Mouse (Mus musculus): ENCODE results near the gene Sh3bgrl. TPM values are rescaled to one million over a fixed set of nuclear protein-coding genes. Genes with fewer than 3 reads are reported as not detected.
"Not testable (repeated sequence)": the region's sequence is repeated elsewhere in the genome, so short reads cannot be mapped to it uniquely, and the experiment has no call there.

Sh3bgrl gene
- total RNA-seq (2021) = 10 to 100 TPM; 30.5 to 37.4 TPM
- long read RNA-seq, experiment 1, transcript Sh3bgrl-201 (4 exons, 2,882 nt) = major isoform, 21 of 111 reads
- long read RNA-seq, experiment 1, partial matches to known transcripts = 88 of 111 reads
- long read RNA-seq, experiment 1, other reads (novel, unspliced or antisense) = 2 of 111 reads
- long read RNA-seq, experiment 2, transcript Sh3bgrl-201 (4 exons, 2,882 nt) = major isoform, 12 of 90 reads
- long read RNA-seq, experiment 2, partial matches to known transcripts = 0 of 90 reads
- long read RNA-seq, experiment 2, other reads (novel, unspliced or antisense) = 78 of 90 reads

DNA sequence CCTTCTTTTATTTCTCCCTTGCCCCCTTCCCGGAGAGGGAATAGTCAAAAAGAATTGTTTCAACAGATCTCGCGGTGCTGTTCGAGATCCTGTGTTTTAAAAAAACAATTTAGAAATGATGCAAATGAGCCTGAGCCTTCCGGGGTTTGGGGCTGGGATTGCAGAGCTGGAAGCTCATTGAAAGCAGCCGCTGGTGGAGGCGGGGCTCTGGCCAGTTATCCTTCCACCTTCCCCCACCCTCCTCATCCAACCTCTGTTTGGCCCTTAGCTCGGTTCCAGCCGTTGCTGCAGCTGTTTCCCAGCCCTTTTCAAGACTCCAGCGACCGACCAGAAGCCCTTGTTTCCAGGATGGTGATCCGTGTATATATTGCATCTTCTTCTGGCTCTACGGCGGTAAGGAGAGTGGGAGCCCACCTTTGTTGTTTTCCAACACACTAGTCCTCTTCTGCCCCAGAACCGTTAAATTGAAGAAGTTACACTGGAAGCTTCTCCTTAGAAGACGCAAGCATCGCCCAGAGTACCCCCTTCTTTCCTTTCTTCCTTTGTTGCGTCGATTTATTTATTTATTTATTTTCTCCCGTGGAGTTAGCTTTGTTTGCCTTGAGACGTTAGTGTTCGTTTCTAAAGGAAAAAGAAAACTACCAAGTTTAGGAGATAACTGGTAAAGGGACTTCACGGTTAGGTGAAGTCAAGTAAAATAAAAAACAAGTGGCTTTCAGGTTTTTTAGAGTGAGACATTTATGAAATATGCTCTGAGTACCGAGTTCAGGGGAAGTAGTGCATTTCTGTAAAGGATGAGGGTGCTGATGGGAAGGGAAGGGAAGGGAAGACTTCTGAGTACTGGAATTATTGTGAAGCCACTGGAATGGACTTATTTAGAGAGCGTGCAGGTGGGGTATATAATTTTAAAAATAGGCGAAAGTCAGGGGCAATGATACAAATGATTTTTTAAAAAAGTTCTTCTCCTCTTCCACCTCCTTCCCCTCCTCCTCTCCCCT, at the start of gene Sh3bgrl:
Gene Sh3bgrl (plus strand): TSS at position 121 of the 998 bp plus-strand sequence.
- peak; percentile 77 to 90 for DNase-seq

DNA sequence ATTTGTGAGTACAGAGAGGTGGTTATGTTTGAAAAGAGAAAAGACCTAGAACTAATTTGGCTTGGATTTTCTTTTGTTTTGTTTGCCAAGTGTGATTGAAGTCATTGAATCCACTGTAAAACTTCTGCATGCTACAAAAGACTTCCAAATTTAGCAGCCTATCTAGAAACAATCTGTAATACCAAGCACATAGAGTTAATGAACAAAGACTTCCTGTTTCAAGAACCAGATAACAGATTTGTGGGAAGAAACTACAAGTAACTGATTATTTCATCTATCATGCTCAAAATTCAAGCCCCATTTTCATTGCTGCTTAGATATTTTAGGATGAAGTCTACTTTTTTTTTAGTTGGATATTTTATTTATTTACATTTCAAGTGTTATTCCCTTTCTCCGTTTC, 47.4 kb upstream of the Sh3bgrl start:
- no peak for DNase-seq

DNA sequence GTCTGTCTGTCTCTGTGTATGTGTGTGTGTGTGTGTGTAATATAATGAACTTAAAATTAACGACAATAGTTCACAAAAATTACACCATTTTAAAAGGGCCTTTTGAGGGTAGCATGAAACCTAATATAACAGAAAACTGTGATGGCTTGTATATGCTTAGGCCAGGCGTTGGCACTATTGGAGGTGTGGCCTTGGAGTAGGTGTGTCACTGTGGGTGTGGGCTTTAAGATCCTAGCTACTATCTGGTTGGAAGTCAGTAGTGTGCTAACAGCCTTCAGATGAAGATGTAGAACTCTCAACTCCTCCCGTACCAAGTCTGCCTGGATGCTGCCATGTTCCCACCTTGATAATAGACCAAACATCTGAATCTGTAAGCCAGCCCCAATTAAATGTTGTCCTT, 23.4 kb upstream of the Sh3bgrl start:
- DNase-seq = no peak

DNA sequence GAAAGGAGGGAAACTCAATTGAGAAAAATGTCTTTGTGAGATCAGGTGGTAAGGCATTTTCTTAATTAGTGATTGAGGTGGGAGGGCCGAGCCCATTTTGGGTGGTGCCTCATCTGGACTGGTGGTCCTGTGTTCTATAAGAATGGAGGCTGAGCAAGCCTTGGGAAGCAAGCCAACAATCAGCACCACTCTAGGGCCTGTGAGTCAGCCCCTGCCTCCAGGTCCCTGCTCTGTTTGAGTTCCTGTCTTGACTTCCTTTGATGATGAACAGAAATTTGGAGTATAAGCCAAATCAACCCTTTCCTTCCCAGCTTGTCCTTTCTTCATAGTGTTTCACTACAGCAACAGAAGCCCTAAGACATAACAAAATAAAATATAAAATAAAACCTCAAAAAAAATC, 19.4 kb upstream of the Sh3bgrl start:
- no peak for DNase-seq

DNA sequence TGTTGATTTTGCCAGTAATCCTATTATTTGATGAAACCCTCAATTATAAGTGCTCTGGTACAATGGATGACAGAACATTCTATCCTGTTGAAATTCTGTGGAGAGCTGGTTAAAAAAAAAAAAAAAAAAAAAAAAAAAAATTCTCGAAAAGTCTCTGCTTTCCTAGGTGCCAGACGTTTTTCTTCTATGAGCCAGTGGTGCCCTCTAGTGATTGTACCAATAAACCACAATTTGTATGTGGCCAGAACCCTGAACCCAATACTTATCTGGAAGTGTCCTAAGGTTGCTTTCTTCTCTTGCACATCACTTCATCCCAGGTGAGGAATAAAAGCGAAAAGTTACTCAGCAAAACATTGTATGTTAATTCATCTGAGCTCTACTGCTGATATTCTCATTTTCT, 18.8 kb upstream of the Sh3bgrl start:
- peak; percentile 23 to 28 for DNase-seq

DNA sequence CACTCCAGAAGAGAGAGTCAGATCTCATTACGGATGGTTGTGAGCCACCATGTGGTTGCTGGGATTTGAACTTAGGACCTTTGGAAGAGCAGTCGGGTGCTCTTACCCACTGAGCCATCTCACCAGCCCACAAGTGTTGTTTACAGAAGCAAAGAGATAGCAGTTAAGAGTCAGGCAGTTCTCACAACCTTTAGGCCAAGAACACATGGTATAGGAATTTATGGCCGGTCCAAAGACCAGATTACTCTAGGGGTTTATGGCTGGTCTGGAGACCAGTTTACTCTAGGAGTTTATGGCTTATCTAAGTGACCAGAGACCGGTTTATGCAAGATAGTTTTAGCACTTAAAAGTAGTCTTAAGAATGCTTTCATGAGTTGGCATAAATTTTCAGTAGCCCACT, 15.8 kb upstream of the Sh3bgrl start:
- DNase-seq = not testable (repeated sequence)

DNA sequence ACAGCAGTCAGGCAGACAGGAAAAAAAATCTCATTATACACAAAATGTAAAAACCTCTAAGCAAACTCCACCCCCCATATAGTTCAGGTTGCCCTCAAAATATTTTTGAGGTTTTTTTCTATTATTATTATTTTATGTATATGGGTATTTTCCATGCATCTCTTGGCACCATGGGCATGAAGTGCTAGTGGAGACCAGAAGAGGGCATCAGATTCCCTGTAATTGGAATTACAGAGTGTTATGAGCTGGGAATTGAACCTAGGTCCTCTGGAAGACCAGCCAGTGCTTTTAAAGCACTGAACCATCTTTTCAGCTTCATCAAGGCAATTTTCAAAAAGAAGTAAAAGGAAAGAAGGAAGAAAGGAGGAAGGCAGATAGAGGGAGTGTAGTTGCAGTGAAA, 8.1 kb upstream of the Sh3bgrl start:
- DNase-seq = no peak

DNA sequence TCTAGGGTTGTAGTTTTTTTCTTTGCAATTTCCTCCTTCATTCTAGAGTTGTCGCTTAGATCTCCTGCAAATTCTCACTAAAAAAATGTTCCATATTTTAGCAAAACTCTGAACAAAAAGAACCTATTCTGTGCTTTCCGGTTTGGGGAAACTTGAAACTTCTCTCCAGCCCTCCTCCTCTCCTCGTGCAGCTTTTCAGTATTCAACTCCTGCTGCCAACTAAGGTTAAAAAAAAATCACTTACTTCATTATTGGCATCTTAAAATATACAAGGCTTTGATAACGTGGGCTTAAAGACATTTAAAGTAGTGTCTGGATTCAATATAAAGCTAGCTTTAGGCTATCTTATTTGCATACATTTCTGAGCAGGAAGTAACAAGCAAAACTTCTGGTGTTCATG, 365 bp upstream of the Sh3bgrl start:
- no peak for DNase-seq

DNA sequence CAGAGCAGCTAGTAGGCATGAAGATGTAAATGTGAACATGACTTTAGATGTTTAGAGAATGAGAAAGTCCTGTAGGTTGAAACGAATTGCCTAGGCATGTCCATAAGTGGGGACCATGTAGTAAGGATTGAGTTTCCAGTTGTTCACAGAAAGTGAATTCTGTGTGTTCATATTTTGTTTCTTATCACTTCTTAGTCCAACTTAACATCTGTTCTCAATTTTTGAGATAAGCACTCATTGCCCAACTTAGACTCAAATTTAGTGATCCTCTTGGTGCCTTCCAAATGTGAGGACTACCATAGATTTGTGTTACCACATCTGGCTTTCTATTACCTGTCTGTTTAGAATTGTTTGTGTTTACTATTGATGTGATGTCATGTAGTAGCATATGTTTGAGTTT, 3.3 kb downstream of the Sh3bgrl start:
- no peak for DNase-seq

DNA sequence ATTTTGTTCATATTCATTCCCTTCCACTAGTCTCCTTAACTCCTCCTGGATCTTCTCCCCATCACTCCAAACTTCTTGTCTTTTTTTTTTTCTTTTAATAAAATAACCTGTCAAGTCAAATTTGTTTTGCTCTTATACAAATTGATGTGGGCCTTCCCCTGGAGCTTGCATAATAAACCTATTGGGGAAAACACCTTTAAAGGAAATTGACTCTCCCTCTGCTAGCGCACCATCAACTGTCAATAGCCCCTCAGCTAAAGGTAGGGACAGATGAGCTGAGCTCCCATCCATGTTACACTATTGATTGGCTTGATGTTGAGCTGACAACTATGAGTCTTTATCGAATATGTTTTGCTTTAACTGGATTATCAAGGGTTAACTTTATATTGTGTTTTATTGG, 5.3 kb downstream of the Sh3bgrl start:
- no peak for DNase-seq

DNA sequence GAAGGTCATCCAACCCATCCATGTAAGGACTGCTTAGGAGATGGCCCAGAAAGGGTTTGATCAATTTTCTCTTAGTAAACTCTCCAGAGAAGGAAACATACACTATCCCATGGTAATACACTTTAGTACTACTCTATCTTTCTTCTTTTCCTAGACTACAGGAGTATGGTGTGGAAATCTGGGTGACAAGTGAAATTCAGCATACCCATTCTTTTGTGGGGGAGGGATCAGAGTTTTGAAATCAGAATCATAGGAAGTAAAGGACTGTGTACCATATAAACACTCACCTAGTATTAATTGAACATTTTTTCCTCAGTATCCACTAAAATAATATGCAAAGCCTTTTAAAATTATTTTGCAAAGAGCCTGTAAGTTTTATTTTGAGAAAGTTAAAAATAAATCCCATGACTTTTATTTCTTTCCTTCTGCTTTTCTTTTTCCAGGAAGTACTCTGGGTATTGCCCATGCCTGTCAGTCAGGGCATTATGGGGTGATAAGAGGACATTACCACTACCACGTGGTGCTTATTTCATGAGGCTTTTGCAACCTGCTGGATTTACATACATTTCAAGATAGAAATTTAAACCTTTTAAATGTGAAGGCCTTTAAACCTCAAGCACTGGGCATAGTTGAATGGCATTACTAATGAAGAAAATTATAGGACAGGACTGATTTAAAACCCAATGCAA, 13.1 kb downstream of the Sh3bgrl start:
- DNase-seq = no peak

DNA sequence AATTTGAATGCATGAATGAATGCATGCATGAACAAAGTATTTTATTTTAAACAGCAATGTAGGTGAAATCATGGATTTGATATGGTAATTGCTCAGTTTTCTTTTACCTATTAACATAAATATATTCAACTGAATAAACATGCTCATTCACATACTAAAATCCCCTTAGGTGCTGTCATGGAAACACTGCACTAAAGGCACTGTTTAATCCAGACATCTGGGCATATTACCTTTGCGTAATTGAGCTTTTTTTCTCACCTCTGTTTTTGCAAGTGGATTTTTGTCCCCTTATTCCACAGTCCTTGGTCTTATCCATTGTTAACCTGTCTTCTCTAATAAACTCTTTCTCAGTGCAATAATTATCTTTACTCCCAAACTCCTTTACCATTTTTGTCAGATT, 17.7 kb downstream of the Sh3bgrl start:
- DNase-seq = no peak

DNA sequence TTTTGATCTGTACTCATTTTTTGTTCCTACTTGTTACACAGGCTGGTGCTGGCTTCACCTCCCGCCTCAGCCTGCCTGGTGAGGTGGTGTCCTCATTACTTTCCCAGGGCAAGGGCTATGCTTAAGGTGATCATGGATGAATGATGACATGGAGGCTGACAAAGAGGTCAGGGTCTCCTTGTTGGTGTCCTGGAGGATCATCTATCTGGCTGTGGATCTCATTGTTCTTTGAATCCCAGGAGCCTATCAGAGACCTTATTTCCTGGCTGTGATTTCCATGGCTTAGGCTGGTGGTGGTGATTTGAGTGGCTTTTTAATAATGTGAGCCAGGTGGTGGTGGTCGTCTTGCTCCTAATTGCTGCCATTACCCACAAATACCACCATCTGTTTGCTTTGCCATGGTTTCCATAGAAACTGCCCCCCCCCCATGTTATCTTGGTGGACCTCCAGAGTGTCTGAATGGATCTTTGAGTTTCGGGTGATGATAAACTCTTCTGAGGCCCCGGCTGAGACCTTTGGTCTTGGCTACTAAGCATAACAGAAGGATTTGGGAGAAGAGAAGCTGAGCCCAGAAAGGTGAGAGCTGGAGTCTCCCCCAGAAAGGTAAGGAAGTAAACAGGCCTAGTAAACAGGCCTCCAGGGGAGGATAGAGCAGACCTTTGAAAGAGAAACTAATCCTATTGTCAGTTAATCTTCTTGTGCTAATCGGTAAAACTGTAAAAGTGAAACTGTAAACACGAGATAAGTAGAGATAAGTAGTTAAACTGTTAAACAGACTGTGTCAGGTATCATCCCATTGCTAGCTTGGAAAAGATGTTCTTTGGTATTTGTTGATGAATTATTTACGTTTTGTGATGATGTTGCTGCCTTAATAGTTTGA, 18.5 kb downstream of the Sh3bgrl start:
- no peak for DNase-seq

DNA sequence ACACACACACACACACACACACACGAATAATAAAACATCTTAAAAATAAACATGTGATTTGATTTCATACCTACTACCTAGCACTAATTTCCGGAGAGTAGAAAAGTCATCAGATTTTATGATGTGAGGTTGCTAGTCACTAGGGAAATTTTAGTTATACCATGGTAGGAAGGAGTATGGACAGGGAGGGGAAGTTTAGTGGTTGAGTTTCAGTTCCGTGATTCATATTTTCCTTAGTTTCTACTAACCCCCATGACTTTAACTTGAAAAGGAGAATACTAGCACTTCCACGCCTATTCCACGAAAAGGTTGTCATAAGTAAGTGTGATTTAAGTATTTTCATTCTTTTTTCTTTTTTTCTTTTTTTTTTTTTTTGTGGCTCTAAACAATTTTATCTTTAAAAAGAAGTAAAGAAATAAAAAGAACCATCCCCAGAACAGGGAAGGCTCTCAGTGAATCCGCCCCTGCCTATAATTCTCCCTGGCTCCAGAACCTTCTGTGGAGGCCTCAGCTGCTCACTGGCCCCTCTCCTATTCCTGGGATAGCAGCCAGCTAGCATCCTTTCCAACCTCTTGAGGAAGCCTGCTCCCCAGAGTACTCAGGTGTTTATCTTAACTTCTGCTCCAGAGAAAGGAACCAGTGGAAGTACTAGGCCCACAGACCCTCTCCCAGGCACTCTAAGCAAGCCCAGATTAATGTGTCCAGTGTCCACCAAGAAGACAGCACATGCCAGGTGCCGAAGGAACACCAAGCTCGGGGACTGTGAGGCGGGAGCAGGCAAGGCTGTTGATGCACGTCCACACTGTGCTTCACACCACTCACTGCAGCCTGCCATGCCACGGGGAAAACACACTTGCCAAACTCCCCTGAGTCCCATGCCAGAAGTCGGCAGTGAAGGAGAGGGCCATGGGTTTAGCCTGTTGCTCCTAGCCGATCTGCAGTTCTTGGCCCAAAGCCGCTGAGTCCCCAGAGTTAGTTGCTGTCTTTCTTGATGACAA, 25.0 kb downstream of the Sh3bgrl start:
- DNase-seq = peak in 1 of 2 experiments; percentile 58

DNA sequence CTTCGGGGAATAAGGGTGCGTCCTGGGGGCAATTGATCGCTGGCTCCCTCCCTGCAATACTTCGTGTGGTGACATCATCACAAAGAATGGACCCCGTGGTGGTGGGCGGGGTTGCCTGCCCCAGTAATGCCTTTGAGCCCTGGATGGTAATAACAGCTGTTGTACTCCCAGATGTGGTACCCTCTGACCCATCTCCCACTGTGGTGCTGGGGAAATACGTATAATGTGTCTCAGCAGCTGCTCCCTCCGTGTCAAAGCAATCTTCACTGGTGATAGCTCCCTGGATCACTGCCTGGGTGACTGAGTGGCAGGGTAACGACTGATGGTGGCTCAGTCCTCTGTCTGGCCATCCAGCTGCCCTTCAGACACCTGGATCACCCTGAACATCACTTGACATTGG, 26.0 kb downstream of the Sh3bgrl start:
- no peak for DNase-seq

DNA sequence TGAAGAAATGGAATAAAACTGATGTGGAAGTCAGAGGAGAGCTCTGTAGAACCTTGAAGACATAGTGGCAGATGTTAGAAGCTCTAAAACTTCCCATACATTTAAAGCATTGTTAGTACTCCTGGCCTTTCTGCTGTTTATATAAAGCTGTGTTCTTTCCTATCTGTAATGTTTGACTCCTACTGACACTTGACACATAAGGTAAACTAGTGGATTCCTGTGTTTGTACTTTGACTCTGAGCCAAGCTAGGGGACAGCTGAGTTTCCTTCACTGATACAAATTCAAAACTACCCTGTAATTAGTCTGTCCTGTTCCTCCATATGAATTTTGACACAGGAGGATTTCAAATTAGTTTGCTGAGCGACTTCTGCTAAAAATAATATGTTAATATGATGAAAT, 27.5 kb downstream of the Sh3bgrl start:
- no peak for DNase-seq

DNA sequence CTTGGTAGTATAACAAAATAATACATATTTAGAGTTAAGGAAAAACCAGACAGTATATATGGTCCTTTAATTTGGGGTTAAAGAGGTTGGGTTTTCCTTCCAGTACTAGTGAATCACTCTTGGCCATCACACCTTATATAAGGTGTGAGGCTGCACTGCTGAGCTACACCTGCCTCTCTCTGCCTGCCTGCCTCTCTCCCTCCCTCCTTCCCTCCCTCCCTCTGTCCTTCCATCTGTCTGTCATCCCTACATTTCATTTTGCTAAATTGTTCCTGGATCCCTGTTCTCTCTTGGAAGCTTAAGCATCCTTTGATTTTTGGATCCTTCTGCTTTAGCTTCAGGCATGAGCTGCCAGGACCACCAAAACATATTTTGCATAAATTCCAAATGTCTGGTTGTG, 28.6 kb downstream of the Sh3bgrl start:
- DNase-seq = no peak

DNA sequence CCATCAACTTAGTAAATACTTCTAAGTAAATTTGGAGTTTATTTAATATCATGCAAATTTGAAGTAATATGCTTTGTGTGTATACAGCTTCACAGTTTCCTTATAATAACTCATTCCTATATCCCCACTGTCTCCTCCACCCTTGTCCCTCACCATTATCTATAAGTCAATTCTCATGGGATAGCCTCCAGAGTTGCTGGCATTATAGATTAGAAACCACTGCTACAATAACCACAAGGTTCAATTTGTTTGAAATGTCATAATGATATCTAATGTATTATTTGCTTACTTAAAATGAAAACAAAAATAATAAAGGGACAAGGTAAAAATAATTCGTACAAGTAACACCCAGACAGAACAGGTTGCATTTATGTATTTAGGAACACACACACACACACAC, 31.7 kb downstream of the Sh3bgrl start:
- DNase-seq = no peak

DNA sequence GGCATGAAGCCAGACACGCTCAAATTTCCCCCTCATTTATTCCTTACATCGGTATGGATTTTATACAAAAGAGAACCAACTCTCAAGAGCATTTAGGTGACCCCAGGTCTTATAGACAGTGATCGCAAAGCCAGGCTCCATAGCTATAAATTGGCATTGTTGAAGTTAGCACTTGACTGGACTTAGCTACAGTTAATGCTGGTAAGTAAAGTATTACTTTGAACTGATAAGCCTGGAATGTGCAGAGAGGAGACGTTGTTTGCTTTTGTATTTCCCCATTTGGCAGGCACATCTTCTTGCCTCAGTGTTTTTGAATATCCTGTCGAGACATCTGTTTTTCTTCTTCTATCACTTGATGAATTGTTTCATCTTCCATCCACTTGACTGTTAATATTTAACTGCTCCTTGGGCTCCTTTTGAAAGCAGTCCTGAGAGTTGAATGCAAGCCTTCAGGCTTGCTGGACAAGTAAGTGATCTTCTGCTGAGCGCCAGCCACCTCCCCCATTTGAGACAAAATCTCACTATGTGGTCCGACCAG, 32.5 kb downstream of the Sh3bgrl start:
- peak in 1 of 2 experiments; percentile 31 for DNase-seq

DNA sequence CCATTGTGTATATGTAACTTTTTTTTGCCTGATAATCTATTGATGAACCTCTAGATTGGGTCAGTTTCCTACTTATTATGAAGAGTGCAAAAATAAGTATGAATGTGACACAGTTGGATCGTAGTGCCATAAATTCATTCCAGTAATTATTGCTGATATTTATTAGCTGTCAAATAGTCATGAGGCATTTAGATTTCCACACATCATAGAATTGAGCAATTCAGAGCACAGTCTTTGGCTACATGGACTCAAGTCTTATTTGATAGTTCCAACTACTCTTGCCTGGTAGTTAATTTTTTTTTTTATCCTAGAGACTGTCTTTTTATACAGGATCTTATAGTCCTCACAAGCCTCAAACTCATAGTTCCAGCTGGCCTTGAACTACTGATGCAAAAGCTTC, 34.9 kb downstream of the Sh3bgrl start:
- DNase-seq = no peak
